Mouse (Mus musculus): ENCODE measurements around the gene Atp8a1. TPM values are rescaled to one million over a fixed set of nuclear protein-coding genes. Genes with fewer than 3 reads are reported as not detected.
"Not testable (repeated sequence)": the region's sequence is repeated elsewhere in the genome, so short reads cannot be mapped to it uniquely, and the experiment has no call there.

Gene Atp8a1
- polyA plus RNA-seq, 1 experiment = 9.4 TPM

DNA sequence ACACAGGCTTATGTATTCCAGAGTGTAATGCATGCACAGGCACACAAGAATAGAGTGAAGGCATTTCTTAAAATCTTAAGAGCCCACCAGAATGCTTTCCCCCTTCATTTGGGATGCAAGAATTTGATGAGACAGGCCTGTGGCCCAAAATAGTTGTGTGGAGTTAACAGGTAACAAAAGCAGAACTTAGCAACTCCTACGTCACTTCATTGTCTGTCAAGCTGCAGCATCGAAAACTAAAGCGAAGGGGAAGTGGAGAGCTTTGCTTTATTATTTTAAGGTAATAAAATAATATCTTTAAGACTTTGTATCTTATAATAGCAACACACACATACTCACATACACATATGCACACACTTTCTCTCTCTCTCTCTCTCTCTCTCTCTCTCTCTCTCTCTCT, 20.3 kb downstream of the Atp8a1 start:
- DNase-seq (ENCODE audit: low read depth) = no peak

DNA sequence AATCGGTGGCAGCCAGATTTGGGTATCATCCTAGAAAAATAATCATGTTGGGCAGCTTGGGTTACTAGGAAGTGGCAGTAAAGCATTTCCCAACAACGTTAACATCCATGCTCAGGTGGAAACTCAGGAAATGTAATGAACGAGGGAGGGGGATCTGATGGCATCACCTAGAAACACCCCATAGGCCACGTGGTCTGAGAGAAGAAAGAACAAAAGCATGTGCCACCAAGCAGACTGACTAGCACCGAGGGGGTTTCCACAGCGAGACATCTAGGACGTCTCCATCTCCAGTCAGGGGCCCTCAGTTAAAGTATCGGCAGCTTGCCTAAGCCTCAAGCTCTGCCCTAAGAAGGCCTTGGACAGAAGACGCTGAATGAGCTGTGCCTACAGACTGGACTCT, 21.0 kb downstream of the Atp8a1 start:
- DNase-seq (ENCODE audit: low read depth) = no peak

DNA sequence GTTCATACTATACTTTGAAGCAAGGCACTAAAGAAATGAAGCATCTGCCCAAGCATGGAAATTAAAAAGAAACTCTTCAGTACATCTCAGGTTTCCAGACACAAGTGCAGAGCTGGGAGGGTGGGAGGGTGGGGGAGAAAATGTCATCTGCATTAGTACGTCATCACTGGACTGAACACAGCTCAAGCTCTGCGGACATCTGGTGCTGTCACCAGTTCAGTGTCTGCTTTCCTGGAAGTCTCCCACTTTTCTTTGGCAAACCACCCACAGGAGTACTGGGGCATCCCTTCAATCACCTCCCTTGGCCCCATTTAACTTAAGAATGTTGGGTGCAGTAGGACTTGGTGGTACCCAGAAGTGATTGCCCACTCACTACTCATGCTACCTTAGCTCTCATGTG, 22.6 kb downstream of the Atp8a1 start:
- no peak for DNase-seq (ENCODE audit: low read depth)

DNA sequence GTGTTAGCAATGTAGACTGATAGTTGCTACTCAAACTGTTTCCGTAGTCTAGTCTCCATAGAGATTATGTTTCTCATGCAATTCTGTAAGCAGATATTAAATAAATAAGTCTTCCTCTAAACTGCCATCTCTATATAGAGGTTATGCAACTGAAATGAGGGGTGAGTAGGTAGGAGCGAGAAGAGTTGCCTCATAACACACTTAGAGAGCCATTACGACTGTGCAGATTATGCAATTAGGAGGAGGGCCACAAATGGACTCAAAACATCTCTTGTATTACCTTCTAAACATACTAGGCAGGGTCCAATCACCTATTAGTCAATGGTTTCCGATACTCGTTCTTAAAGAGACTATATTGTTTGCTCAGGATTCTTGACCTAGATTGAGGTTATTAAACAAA, 23.5 kb downstream of the Atp8a1 start:
- no peak for DNase-seq (ENCODE audit: low read depth)

DNA sequence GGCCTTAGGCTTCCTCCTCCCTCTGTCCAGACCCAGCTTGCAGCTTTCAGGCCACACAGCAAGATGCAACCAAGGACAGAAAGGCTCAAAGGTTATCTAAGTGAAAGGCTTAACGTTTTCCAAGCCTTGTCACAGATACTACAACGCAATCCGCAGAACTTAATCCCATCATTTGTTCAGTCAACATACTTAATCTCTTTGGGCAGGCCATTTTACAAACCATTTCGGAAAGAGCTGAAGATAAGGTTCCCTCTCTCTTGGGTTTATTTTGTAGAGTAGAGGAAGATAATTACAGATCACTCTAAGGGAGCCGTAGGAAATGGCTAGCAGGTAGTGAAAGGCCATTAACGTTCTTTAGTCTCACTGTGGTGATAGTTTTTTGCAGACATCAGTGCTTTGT, 24.6 kb downstream of the Atp8a1 start:
- DNase-seq (ENCODE audit: low read depth) = no peak

DNA sequence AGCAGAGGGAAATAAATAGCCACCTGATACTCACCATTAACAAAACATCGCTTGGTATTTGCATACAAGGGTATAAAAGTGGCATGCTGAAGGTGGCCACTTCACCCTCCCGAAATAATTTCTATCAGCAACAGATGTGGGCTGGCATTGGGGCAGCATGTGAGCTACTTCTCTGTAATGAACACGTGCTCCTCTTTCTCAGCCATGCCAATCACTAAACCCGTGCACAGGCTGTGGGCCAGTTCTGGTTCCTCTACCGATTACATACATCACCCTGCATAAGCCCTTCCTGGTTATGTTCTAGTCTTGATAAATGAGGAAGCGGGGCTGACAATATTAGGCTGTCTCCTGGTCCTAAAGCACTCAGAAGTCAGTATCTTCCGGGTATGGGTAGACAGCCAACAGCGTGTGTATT, 25.2 kb downstream of the Atp8a1 start:
- DNase-seq (ENCODE audit: low read depth) = no peak

DNA sequence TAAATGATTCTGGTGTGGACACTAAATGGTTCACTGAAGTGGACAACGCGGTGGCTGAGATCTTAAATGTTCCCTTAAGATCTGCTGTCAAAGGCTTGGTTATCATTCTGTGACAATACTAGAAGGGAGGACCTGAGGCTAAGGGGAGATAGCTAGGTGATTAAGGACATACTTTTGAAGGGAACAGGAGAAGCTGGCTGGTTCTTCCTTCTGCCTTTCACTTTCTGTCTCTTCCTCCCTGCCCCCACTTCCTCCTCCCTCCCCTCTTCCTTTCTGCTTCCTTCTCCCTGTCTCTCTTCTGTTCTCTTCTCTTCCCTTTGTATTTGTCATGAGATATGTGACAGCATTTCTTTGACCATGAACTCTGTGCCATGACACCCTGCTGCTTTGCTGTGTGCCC, 26.0 kb downstream of the Atp8a1 start:
- DNase-seq (ENCODE audit: low read depth) = no peak

DNA sequence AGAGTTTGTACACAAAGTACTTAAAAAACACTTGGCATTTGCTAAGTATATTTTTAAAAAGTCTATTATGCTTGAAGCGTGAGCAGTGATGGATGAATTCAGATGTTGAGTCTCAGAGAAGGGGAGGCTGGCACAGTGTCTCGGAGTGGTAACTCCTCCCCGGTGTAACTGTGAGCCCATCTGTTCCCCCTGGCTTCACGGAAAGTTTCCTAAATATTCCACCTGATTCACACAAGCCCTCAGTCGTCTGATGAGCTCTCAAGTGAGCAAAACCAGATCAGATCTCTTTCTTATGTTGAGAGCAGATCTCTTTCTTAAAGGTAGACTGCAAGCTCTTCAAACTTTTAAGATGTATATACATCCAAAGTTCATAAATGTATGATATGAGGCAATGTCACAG, 27.8 kb downstream of the Atp8a1 start:
- DNase-seq (ENCODE audit: low read depth) = no peak

DNA sequence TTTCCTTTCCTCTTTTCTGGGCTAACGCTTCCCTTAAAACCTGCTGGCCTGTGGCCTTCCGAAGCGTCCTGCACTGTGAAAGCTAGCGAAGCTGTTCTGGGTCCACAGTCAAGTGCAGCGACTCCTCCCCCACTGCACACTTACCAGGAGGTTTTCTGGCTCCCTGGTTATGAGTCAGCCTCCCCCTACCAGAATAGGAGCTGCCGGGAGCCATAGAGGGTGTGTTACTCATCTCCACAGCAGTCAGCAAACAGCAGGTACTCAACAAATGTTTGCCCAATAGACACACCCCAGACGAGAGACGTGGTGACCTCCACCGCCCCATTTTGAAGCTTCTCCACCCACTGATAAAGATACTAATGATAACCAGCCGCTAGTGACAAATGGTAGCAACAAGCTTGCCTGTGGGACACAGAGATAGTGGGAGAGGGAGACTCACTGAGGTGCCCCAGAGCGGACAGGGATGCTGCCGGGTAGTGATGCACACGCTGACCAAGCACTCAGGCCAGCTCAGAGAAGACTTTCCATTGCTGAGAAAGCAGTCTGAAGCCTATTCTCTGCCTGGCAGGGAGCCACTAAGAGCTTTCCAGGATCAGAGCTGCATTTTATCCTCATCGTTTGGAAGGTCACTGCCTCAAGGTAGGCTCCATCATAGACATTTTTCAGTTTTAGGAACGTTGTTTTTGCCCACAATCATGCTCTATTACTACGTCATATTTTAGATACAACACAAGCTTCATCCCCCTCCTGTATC, 31.5 kb downstream of the Atp8a1 start:
- no peak for DNase-seq (ENCODE audit: low read depth)

DNA sequence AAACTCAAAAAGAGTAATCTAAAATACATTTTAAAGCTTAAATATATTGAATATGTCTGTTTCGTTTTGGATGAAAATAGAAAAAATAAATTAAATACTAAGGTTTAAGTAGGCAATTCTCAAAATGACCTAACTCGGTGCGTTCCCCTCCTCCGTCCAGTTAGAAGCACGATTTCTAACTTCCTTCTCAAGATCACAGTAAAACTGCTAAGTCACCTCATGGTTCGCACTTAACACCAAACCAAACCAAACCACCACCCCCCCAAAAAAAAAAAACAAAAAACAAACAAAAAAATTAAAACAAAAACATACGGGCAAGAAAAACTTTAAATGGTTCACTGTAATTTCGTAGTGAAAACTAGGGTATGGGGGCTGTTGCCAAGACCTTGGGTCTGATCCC, 32.2 kb downstream of the Atp8a1 start:
- not testable (repeated sequence) for DNase-seq (ENCODE audit: low read depth)

DNA sequence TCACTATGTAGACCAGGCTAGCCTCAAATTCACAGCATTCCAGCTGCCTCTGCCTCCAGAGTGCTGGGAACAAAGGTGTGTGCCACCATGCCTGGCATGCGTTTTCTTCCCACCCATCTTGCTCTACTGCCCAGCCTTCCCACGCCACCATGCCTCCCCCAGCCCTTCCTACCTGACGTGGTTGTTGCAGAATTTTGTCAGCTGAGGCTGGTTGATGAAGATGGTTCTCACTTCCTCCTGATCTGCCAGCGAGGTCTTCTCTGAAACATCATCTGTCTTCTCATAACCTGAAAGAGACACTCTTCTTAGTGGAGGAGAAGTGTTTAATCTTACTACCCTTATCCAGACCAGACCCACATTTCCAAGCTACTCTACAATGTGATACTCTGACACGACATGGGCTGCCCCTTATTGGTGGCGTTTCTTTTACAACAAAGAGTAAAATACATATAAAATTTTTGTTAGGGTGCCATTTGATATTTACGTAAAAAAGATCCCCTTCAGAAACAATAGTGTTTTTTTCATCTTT, 32.7 kb downstream of the Atp8a1 start:
- DNase-seq (ENCODE audit: low read depth) = no peak

DNA sequence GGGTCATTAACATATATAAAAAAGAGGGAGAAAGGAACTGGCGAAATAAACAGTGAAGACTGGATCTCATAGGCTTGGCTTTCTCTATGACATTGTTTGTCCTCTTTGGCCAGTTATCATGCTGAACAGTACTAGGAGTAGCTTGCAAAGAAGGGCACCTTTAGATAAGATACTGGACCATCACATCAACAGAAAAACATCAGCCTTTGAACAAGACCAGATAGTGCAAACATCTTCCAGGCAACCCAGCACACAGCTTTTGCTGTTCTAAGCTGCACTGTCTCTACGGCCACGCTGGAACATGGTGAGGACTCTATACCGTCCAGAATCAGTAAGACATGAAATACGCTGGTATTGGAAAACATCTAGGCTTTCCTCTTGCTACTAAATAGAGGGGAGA, 33.9 kb downstream of the Atp8a1 start:
- DNase-seq (ENCODE audit: low read depth) = no peak

DNA sequence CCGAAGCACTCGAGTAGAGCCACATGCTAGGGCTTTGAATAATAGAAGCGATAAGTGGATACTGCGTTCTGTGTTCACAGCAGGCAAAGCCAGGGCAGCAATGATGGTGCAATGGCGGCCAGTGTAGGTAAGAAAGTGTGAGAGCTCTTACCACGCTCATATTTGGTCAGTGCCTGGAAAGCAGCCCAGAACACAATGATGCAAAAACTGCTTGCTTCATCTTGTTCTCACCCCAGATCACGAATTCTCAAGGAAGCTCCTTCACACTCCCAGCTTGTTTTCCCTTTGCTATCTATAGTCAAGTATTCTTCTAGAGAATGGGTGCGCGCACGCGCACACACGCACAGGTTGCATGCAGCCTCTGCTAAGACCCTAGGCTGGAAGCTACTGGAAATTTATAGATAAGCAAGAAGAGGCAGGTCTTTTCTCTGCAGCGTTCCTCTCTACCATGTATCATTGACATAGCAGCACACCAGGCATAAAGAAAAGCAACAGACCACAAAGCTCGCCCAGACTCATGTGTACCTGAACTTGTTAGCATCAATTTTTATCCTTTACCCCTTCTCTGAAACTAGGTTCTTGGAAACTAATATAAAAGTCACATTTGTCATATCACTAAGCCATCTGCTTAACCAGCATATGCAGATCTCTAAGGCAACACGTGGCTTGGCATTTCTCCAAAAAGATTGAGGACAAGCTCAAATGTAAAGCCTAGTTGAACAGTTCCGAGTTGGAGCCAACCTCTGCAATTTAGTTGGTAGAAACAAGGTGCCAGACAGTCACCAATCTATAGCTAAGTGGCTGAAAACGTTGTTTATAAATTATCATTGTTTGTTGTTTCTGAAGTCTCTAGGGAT, 44.8 kb downstream of the Atp8a1 start:
- no peak for DNase-seq (ENCODE audit: low read depth)

DNA sequence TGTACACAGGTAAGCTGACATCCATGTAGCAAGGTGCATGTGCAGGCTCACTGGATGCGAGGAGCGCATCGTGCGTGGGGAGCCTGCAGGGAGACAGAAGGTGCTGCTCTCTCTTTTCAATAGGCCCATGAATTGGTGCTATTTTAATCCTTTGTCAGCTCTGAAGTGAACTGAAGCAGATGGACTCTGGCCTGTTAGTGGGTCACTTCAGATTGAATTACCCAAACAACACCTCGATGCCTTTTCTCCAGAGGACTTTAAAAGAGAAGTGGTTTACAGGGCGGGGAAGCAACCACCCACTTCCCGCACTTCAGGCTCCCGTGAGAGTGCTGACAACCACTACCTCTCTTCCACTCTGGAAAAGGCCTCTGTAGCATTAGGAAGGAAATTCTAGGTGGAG, 46.4 kb downstream of the Atp8a1 start:
- no peak for DNase-seq (ENCODE audit: low read depth)

DNA sequence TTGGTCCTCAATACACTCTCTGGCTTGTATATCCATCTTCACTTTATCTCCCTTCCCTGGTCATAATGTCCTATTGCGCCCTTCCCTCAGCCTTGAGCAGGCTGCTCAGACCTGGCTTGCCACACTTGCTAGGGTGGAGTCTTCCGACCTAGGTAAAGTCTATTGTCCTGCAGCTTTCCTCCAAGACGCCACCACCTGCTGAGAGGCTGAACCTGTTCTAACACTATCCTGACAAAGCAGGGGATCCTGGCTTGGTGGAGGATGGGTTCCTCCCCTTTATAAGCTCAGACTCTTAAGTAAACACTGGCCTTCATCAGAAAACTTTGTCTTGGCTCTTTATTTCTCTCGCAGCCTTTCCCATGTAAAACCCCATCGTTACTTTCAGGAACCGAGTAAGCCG, 47.4 kb downstream of the Atp8a1 start:
- no peak for DNase-seq (ENCODE audit: low read depth)

DNA sequence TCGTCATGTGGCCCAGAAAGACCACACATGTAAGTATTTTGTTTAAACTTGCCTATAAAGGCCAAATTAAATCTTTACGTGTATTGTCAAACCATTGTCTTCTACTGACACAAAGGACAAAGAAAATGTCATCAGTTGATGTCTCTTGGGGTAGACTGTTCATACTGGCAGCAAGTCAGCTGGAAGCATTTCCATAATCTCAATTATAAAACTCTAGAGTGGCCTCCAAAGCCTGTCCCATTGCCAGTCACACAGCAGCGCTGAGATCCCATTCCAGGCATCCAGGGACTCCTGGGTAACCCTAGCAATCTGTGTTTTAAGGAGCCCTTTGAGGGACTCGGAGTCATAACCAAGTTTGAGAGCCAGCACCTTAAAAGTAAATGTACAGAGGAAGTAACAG, 48.9 kb downstream of the Atp8a1 start:
- no peak for DNase-seq (ENCODE audit: low read depth)

DNA sequence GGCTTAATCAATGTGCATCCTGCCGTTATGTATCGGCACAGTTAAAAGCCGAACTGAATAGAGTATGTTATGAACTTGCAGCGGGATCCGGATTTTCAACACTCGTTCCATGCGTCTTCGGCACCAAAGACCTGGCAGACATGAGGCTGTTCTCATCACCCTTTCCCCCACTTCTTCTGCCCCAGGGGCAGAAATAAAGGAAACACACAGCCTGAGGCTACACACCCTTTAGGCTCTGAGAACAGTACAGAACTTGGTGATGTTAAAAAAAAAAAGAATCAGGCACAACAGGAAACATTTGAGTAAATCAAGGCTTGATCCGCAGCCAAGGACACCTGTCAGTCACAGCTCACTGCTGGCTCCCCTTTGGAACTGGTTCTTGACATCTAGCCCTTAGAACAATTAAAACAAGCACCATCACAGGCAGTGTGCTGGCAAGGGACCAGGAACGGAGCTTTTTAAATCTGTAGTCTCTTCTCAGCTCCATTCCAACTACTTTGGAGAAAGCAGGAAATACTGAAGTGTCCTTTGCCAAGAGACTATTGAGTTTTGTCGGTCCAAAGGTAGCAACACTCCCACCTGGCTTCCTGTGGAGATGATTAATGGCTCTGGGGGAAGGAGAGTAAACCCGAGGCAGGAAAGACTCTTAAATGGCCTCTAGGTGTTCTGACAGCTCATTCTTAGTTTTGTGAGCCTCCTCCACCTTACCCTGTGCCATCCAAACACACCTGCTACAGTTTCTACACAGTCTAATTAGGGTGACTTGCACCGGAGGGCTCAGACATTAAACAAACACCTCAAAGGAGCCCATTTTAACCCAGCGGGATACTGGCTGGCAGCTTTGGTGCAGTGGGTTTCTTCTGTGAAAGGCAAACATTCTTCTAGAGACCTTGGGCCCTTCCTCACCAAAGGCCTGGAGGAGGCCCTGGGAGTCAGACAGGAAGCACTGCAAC, 50.0 kb downstream of the Atp8a1 start:
- DNase-seq (ENCODE audit: low read depth) = no peak

DNA sequence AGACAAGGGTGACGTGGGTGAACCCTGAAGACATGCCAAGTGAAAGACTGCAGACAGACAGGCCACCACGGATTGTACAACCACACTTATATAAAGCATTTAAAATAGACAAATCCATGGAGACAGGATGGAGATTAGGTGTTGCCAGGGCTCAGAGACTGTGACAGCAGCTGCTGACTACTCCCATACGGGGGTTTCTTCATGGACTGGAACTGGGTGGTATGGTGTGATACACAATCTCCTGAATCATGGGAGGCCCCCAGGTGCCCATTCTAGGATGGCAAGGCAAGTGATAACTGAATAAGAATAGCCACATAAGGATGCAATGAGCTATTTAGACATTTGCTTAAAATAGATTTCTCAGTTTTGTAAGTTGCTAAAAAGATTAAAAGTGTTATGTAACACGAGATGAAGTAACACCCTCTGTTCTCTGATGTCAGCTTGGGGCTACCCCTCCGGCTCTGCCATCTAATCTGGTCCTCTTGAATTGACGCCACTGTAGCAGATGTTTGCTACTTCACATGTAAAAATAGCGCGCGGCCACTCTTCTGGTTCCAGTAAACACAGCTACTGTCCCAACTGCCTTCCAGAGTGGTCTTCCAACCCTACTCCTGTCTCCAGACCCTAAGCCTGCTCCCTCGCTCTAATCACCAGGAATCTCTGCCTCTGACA, 53.0 kb downstream of the Atp8a1 start:
- no peak for DNase-seq (ENCODE audit: low read depth)

DNA sequence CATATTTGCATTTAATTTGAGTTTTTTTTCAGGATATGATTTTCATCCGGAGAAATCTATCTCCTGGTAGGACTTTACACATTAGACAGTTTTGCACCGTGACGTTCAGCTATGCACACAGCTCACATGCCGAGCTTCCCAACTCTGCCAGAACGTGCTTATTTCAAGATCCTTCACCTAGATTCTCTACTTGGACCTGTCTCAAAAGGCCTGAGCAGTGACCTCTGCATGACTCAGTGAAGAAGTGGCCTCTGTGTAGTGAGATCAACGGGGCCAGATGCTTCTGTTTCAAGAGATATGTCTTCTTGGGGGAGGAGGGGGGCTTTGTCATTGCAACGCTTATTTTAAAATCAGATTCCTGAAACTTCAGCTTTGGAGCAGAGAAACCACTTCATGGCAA, 64.5 kb downstream of the Atp8a1 start:
- DNase-seq (ENCODE audit: low read depth) = no peak

DNA sequence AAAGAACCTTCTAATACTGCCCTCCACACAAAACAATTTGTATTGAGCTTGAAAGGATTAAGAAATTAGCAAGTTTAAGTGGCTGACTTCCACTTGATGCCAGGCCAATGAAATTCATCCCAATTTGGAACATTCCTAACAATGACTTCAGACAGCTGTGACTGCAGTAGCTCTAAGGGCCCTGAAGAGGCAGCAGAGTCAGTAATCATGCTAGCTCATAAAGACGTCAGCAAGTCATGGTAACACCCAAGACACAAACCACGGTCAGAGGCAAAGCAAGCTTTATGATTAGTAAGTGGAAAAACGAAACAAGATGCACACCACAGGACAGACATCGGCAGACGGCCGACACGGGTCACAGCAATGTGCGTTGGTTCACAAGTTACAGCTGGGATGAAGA, 69.2 kb downstream of the Atp8a1 start:
- no peak for DNase-seq (ENCODE audit: low read depth)

DNA sequence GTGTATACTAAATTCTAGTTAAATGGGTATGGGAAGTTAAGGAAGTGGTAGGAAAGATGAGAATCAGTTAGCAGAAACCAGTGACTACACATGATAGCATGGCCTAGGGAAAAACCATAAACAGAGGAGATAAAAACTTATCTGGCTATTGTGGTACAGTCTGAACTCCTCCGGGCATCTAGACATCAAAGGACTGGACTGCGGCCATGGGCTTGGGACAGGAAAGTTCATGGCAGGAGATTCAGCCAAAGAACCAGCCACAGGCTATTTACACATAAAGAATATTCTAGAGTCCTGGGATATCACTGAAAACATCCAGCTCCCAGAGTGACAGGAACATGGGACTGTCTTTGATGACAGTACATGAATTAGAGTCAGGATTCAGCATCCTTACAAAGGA, 73.0 kb downstream of the Atp8a1 start:
- no peak for DNase-seq (ENCODE audit: low read depth)

Data from gonadal fat pad, adult 2 months (tissue).